Mouse (Mus musculus) C2C12 (cell line): ENCODE data around the gene Atxn1. TPM values are rescaled to one million over a fixed set of nuclear protein-coding genes. Genes with fewer than 3 reads are reported as not detected.
A peak's percentile ranks its signal among the peaks of the same experiment; 100 is the strongest.

Source experiments
- H3K27me3 ChIP-seq: one replicate; pipeline ENCODE4 v1.6.1; 2011; ENCODE audit not compliant: control insufficient read depth, insufficient read depth, insufficient read length
- H3K36me3 ChIP-seq: one replicate; pipeline ENCODE4 v1.6.1; 2011; ENCODE audit not compliant: control insufficient read depth, insufficient read depth
- H3K4me3 ChIP-seq: one replicate; pipeline ENCODE4 v1.5.1; 2011; ENCODE audit warnings: mild to moderate bottlenecking, control low read depth; ENCODE audit not compliant: poor library complexity, insufficient read depth, severe bottlenecking
- H3K79me2 ChIP-seq: one replicate; pipeline ENCODE4 v1.6.1; 2011; ENCODE audit not compliant: control insufficient read depth, insufficient read depth
- H3K79me3 ChIP-seq: one replicate; pipeline ENCODE4 v1.6.1; 2011; ENCODE audit warnings: low read depth, control low read depth
- H3ac ChIP-seq: one replicate; pipeline ENCODE3; 2011; ENCODE audit warnings: low read depth; ENCODE audit not compliant: control insufficient read depth, insufficient read length
- CEBPB ChIP-seq: IDR thresholded peaks from one replicate; pipeline ENCODE4 v1.6.1; 2011; ENCODE audit warnings: low read depth, mild to moderate bottlenecking, control low read depth, moderate library complexity
- CTCF ChIP-seq: IDR thresholded peaks from one replicate; pipeline ENCODE4 v1.5.1; 2011; ENCODE audit not compliant: control insufficient read depth, insufficient read depth, insufficient read length
- FOSL1 ChIP-seq: IDR thresholded peaks from one replicate; pipeline ENCODE4 v1.8.0; 2011; ENCODE audit warnings: mild to moderate bottlenecking, low read length; ENCODE audit not compliant: poor library complexity, insufficient read depth, severe bottlenecking
- MAX ChIP-seq: IDR thresholded peaks from one replicate; pipeline ENCODE4 v1.6.1; 2011; ENCODE audit warnings: mild to moderate bottlenecking, control low read depth
- MYOD1 ChIP-seq: IDR thresholded peaks from one replicate; pipeline ENCODE4 v1.6.1; 2011; ENCODE audit warnings: low read depth; ENCODE audit not compliant: control insufficient read depth, insufficient read length
- MYOG ChIP-seq: IDR thresholded peaks from one replicate; pipeline ENCODE4 v1.6.1; 2011; ENCODE audit not compliant: control insufficient read depth, insufficient read length; ENCODE audit errors: extremely low read depth
- USF1 ChIP-seq: IDR thresholded peaks from one replicate; pipeline ENCODE4 v1.6.1; 2011; ENCODE audit warnings: low read depth, mild to moderate bottlenecking, control low read depth, moderate library complexity
- polyA plus RNA-seq: library from polyadenylated mRNA; unstranded; fragments of >200 nt; fragmentation: generic; extraction: Trizol; gene quantifications from one replicate; pipeline ENCODE4 v1.2.1, GENCODE M21; 2012; ENCODE audit warnings: missing spikeins

Atxn1 gene
- polyA plus RNA-seq, 1 experiment = 3.0 TPM

DNA sequence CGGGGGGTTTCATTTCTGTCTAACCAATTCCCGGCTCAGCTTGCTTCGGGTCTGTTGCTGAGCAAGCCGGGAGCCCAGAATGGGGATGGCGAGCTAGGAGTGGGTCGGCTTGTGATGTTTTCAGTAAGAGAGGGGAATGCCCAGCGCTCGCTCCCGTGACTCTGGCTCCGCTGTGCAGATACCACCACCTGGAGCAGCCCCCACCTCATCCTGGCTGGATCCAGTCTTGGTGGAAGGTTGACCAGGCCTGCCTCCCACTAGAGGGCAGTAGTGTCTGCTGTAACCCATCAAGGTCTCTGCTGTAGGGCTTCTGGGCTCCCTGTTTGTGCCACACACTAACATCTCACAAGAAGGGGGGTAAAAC, 425.6 kb downstream of the Atxn1 start:
- Histone ChIP-seq H3K79me3 (no peaks in the 10 kb centered on the region), H3ac (no peak overlapping the region), H3K27me3 (no peaks in the 10 kb centered on the region), H3K36me3 (no peaks in the 10 kb centered on the region), H3K79me2 (no peaks in the 10 kb centered on the region), H3K4me3 (no peak overlapping the region)
- TF ChIP-seq CTCF (peak; percentile 85), CEBPB (no peak)

GRCm38 (mm10) chr13:45538532-45539204, 426.1 kb downstream of the Atxn1 start:
- H3K79me2 ChIP-seq = no peaks in the 10 kb centered on the region
- H3K27me3 ChIP-seq = no peaks in the 10 kb centered on the region
- H3K36me3 ChIP-seq = no peaks in the 10 kb centered on the region
- no peaks in the 10 kb centered on the region for H3K79me3 ChIP-seq
- no peak overlapping the region for H3K4me3 ChIP-seq
- no peak overlapping the region for H3ac ChIP-seq
- TF ChIP-seq USF1 = no peak
- no peak for TF ChIP-seq MAX
- TF ChIP-seq FOSL1 = no peak
- TF ChIP-seq MYOG = no peak
- TF ChIP-seq MYOD1 = no peak
- TF ChIP-seq CEBPB = no peak
- no peak for TF ChIP-seq CTCF

- TF ChIP-seq CEBPB (no peak), MYOD1 (no peak), MAX (no peak), FOSL1 (no peak), CTCF (no peak), MYOG (no peak)
- Histone ChIP-seq H3K79me2 (no peaks in the 10 kb centered on the region), H3K4me3 (no peak overlapping the region), H3K79me3 (no peaks in the 10 kb centered on the region), H3K36me3 (no peaks in the 10 kb centered on the region), H3K27me3 (no peaks in the 10 kb centered on the region), H3ac (no peak overlapping the region)
Observed at GRCm38 (mm10) chr13:45538091-45538490, 426.7 kb downstream of the Atxn1 start.

GRCm38 (mm10) chr13:45537110-45537509, 427.7 kb downstream of the Atxn1 start:
- no peaks in the 10 kb centered on the region for H3K79me2 ChIP-seq
- H3K27me3 ChIP-seq = no peaks in the 10 kb centered on the region
- H3K79me3 ChIP-seq = no peaks in the 10 kb centered on the region
- H3K36me3 ChIP-seq = no peaks in the 10 kb centered on the region
- H3ac ChIP-seq = no peak overlapping the region
- TF ChIP-seq USF1 (no peak), CTCF (no peak), FOSL1 (no peak), MAX (no peak), MYOG (no peak), CEBPB (no peak), MYOD1 (no peak)
- H3K4me3 ChIP-seq = no peak overlapping the region

DNA sequence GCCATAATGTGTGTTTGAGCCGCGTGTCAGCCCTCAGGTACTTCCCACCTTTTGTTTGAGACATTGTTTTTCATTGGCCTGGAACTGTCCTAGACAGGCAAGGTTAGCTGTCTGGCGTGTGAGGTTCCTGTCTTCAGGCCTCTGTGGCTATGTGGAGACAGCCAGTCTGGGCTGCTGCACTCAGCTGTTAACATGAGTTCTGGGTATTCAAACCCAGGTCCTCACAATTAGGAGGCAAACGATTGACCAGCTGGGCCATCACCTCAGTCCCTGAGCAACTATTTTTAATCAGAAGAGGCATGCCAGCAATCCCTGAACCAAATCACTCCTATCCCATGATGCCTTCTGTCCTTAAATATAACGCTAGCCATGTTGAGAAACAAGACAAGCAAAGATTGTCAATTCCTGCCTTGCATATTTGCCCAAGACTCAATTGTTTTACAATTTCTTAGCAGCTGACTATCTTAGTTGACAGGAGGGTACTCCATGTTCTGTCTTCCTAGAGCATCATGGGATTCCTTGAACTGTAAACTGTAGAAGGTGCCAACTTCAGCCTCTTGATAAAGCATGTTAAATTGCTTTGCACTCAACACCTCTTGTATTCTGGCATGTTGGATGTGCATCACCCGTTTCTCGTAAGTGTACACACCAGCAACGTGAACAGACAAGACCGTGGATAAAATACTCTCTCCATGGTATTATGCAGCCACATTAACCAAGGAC, 428.9 kb downstream of the Atxn1 start:
- TF ChIP-seq CTCF (no peak), MAX (no peak), MYOD1 (no peak), FOSL1 (no peak), CEBPB (no peak), USF1 (no peak), MYOG (no peak)
- Histone ChIP-seq H3K79me3 (no peaks in the 10 kb centered on the region), H3K36me3 (no peaks in the 10 kb centered on the region), H3ac (no peak overlapping the region), H3K79me2 (no peaks in the 10 kb centered on the region), H3K27me3 (no peaks in the 10 kb centered on the region), H3K4me3 (no peak overlapping the region)

DNA sequence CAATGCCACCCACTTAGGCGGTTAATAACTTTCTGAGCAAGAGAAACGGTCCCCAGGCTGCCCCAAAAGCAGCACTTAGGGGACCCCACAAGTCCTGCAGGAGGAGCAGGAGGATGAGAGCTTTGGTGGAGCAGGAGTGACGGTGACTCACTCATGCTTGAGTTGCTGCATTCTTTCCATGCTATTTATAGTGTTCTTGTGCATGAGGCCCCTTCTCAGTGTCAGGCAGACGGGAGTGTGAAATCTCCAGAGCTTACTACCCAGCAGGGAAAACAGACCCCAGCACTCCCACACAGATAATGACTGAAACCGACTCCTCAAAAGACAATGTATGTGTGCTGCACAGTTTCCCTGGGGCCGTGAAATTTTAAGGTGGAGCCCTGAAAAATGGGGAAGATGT, 434.1 kb downstream of the Atxn1 start:
- Histone ChIP-seq H3K79me3 (no peaks in the 10 kb centered on the region), H3K79me2 (no peaks in the 10 kb centered on the region), H3ac (no peak overlapping the region), H3K36me3 (no peaks in the 10 kb centered on the region), H3K4me3 (no peak overlapping the region), H3K27me3 (no peaks in the 10 kb centered on the region)
- TF ChIP-seq FOSL1 (peak; percentile 1), MAX (no peak)
